8 mouse cellular contexts compared by ENCODE assay signal in genomic region chr1:128832201-128832883, GRCm38 (mm10).
DNase-seq lines count a peak whose midpoint lies in the region; ATAC-seq and TF ChIP-seq lines count a peak whose summit lies in the region.

No protein-coding gene starts in this region.

- H3K27ac ChIP-seq in cerebellum, adult 2 months (ENCODE audit: insufficient read depth, low read length) = no peak overlapping the region
- peak overlapping the region; percentile 78 for H3K27ac ChIP-seq in hindbrain, embryonic 10.5 days
- H3K27ac ChIP-seq in lung, embryonic 16.5 days (ENCODE audit: low read length) = peak overlapping the region; percentile 21

- TF ChIP-seq CTCF in G1E (IDR thresholded peaks at IDR 0.05; ENCODE audit: low read depth, low read length) = peak; percentile 67
- peak; percentile 86 for TF ChIP-seq CTCF in cerebellum, adult 2 months (IDR thresholded peaks at IDR 0.05; ENCODE audit: borderline replicate concordance, insufficient read depth, low read depth, low read length)

- no peaks in the 10 kb centered on the region for H3K4me1 ChIP-seq in G1E (ENCODE audit: insufficient read depth, low read depth, low read length)
- H3K4me1 ChIP-seq in cerebellum, adult 2 months (ENCODE audit: control insufficient read depth, insufficient read depth, low read length) = 0 out of 2 replicates have a peak, but pooled peaks cover 3% of the 10 kb centered on the region
- peaks cover 33% of the 10 kb centered on the region for H3K4me1 ChIP-seq in hindbrain, embryonic 10.5 days (replicated peaks)
- peaks cover 5% of the 10 kb centered on the region for H3K4me1 ChIP-seq in lung, embryonic 16.5 days (replicated peaks; ENCODE audit: control insufficient read depth, insufficient read depth, low read length)

- H3K4me3 ChIP-seq in G1E (ENCODE audit: low read depth, low read length) = no peak overlapping the region
- no peak overlapping the region for H3K4me3 ChIP-seq in cerebellum, adult 2 months (replicated peaks; ENCODE audit: insufficient read depth, low read depth, low read length)
- H3K4me3 ChIP-seq in hindbrain, embryonic 10.5 days = 0 out of 2 replicates have a peak overlapping the region, but pooled peaks have one; percentile 20
- peak overlapping the region; percentile 54 for H3K4me3 ChIP-seq in lung, embryonic 16.5 days (ENCODE audit: low read length)

- peak overlapping the region; percentile 69 for H3K9ac ChIP-seq in lung, embryonic 16.5 days (ENCODE audit: low read length)

- peak overlapping the region; percentile 75 for H3K4me2 ChIP-seq in lung, embryonic 16.5 days (ENCODE audit: low read depth, low read length)

- ATAC-seq in G1E (ENCODE audit: extremely low read depth, insufficient number of reproducible peaks, low FRiP score, poor library complexity, severe bottlenecking) = peak; percentile 55; the same call in 1 of the 2 replicates
- ATAC-seq in lung, embryonic 16.5 days (ENCODE audit: low read depth) = peak; percentile 82

- WGBS in cerebellum, adult 2 months = 18% methylated on average over 18 of the region's 18 CpGs
- WGBS in hindbrain, embryonic 10.5 days = 33% methylated on average over 18 of the region's 18 CpGs
- WGBS in lung, embryonic 16.5 days = 4% methylated on average over 18 of the region's 18 CpGs

- peaks cover 29% of the 10 kb centered on the region for H3K9me3 ChIP-seq in G1E (replicated peaks)
- H3K9me3 ChIP-seq in hindbrain, embryonic 10.5 days = no peaks in the 10 kb centered on the region
- no peaks in the 10 kb centered on the region for H3K9me3 ChIP-seq in lung, embryonic 16.5 days (ENCODE audit: control insufficient read depth, low read length)

- no peaks in the 10 kb centered on the region for H3K36me3 ChIP-seq in G1E (replicated peaks)
- H3K36me3 ChIP-seq in hindbrain, embryonic 10.5 days = no peaks in the 10 kb centered on the region
- H3K36me3 ChIP-seq in lung, embryonic 16.5 days (ENCODE audit: control insufficient read depth, insufficient read depth, low read length) = no peaks in the 10 kb centered on the region

- H3K27me3 ChIP-seq in G1E (ENCODE audit: insufficient read depth, low read length) = peaks cover 9% of the 10 kb centered on the region; the same call in 1 of the 2 replicates
- H3K27me3 ChIP-seq in cerebellum, adult 2 months (ENCODE audit: control insufficient read depth, insufficient read depth, low read length) = no peaks in the 10 kb centered on the region; the same call in 1 of the 2 replicates
- H3K27me3 ChIP-seq in hindbrain, embryonic 10.5 days (ENCODE audit: insufficient read depth, poor library complexity, severe bottlenecking) = no peaks in the 10 kb centered on the region
- no peaks in the 10 kb centered on the region for H3K27me3 ChIP-seq in lung, embryonic 16.5 days (ENCODE audit: control insufficient read depth, insufficient read depth, low read depth, low read length)

- TF ChIP-seq POLR2A in cerebellum, adult 2 months (IDR thresholded peaks at IDR 0.05; ENCODE audit: borderline replicate concordance, insufficient read depth, low read length) = no peak

- DNase-seq in G1E (ENCODE audit: low spot score) = peak; percentile 67
- peak; percentile 39 to 59 for DNase-seq in cerebellum, adult 2 months
- peak; percentile 83 for DNase-seq in forelimb bud, embryonic 11.5 days (ENCODE audit: low read depth, low spot score)
- peak; percentile 88 for DNase-seq in hindbrain, embryonic 10.5 days (ENCODE audit: low spot score)
- DNase-seq in layer of hippocampus, adult 9-10 months (ENCODE audit: low spot score) = peak; percentile 46
- peak; percentile 56 for DNase-seq in ovary, adult 18-20 months (ENCODE audit: low spot score)
- DNase-seq in thymus, postnatal 0 days (ENCODE audit: low spot score) = peak; percentile 88

Comparison
In these comparisons a context has a peak if more than half of its experiments do, and no peak if none do; other contexts are left out.
1. H3K4me3 ChIP-seq: peak in hindbrain, embryonic 10.5 days (single experiment) and lung, embryonic 16.5 days (single experiment); none in G1E (single experiment) and cerebellum, adult 2 months (single experiment).
2. Peak in every context shown above with its lines, with median percentiles within 50 percentile points of each other: DNase-seq.